Mouse (Mus musculus): Measurements from ENCODE around the gene Bak1. TPM values are rescaled to one million over a fixed set of nuclear protein-coding genes. Genes with fewer than 3 reads are reported as not detected.

The Bak1 gene
- total and polyA plus RNA-seq, 3 experiments, result 15.0 to 35.0 (median 16.9) TPM

- no peak for DNase-seq
- Histone ChIP-seq H3K4me1 (ENCODE audit: control insufficient read depth, insufficient read depth, low read length) (no peaks in the 10 kb centered on the region; the same call in 1 of the 2 replicates), H3K79me2 (replicated peaks; ENCODE audit: control insufficient read depth, insufficient read depth, low read length) (no peaks in the 10 kb centered on the region), H3K4me3 (no peak overlapping the region), H3K9ac (ENCODE audit: low read depth, low read length) (no peak overlapping the region), H3K27me3 (ENCODE audit: control insufficient read depth, insufficient read depth, low read length) (no peaks in the 10 kb centered on the region), H3K36me3 (ENCODE audit: control insufficient read depth, insufficient read depth, low read length) (no peaks in the 10 kb centered on the region), H3K27ac (no peak overlapping the region)
- TF ChIP-seq POLR2A (IDR thresholded peaks at IDR 0.05; ENCODE audit: insufficient read depth, low read depth, low read length) (no peak), CTCF (IDR thresholded peaks at IDR 0.05) (no peak), EP300 (IDR thresholded peaks at IDR 0.05; ENCODE audit: insufficient read depth, low read depth, low read length) (no peak)
- 62% methylated on average over 9 of the region's 9 CpGs for WGBS
- intact Hi-C loops (cut with DNase I), result no loop called here
Measured at GRCm38 (mm10) chr17:27073778-27074177, 45.0 kb upstream of the Bak1 start.

- Histone ChIP-seq H3K27me3 (ENCODE audit: control insufficient read depth, insufficient read depth, low read length) (no peaks in the 10 kb centered on the region), H3K79me2 (replicated peaks; ENCODE audit: control insufficient read depth, insufficient read depth, low read length) (no peaks in the 10 kb centered on the region), H3K4me3 (no peak overlapping the region), H3K9ac (ENCODE audit: low read depth, low read length) (no peak overlapping the region), H3K36me3 (ENCODE audit: control insufficient read depth, insufficient read depth, low read length) (no peaks in the 10 kb centered on the region), H3K4me1 (ENCODE audit: control insufficient read depth, insufficient read depth, low read length) (no peaks in the 10 kb centered on the region; the same call in 1 of the 2 replicates), H3K27ac (no peak overlapping the region)
- WGBS, result 66% methylated on average over 5 of the region's 5 CpGs
- DNase-seq, result no peak
- intact Hi-C loops (cut with DNase I), result no loop called here
- TF ChIP-seq CTCF (IDR thresholded peaks at IDR 0.05) (no peak), POLR2A (IDR thresholded peaks at IDR 0.05; ENCODE audit: insufficient read depth, low read depth, low read length) (no peak), EP300 (IDR thresholded peaks at IDR 0.05; ENCODE audit: insufficient read depth, low read depth, low read length) (no peak)
Measured at GRCm38 (mm10) chr17:27073126-27073525, 44.3 kb upstream of the Bak1 start.

- Histone ChIP-seq H3K79me2 (replicated peaks; ENCODE audit: control insufficient read depth, insufficient read depth, low read length) (no peaks in the 10 kb centered on the region), H3K27me3 (ENCODE audit: control insufficient read depth, insufficient read depth, low read length) (no peaks in the 10 kb centered on the region), H3K4me1 (ENCODE audit: control insufficient read depth, insufficient read depth, low read length) (no peaks in the 10 kb centered on the region; the same call in 1 of the 2 replicates), H3K27ac (no peak overlapping the region), H3K4me3 (no peak overlapping the region), H3K9ac (ENCODE audit: low read depth, low read length) (no peak overlapping the region), H3K36me3 (ENCODE audit: control insufficient read depth, insufficient read depth, low read length) (no peaks in the 10 kb centered on the region)
- TF ChIP-seq CTCF (IDR thresholded peaks at IDR 0.05) (no peak), EP300 (IDR thresholded peaks at IDR 0.05; ENCODE audit: insufficient read depth, low read depth, low read length) (no peak), POLR2A (IDR thresholded peaks at IDR 0.05; ENCODE audit: insufficient read depth, low read depth, low read length) (no peak)
- WGBS, result 96% methylated on average over 8 of the region's 8 CpGs
- intact Hi-C loops (cut with DNase I), result no loop called here
- no peak for DNase-seq
Measured at GRCm38 (mm10) chr17:27072363-27072762, 43.6 kb upstream of the Bak1 start.

DNA sequence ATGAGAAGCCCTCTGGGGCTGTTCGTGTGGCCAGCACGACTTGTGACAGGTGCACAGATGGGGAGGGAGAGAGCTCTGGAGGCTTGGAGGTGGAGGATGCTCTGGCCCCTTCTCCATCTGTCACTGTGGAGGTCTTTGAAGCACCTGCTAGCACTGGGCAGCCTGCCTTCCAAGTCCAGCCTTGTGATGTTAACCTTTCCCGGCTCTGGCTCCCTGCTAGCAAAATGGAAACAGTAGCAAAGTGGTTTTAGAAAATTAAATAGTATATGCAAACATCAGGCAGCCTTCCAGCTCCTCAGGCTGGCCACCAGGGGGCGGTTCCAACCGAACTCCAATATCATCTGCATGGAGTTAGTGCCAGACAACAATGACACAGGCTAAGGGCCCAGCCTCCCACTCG, 42.8 kb upstream of the Bak1 start:
- intact Hi-C loops (cut with DNase I), result no loop called here
- Histone ChIP-seq H3K27ac (no peak overlapping the region), H3K79me2 (replicated peaks; ENCODE audit: control insufficient read depth, insufficient read depth, low read length) (no peaks in the 10 kb centered on the region), H3K4me3 (no peak overlapping the region), H3K36me3 (ENCODE audit: control insufficient read depth, insufficient read depth, low read length) (no peaks in the 10 kb centered on the region), H3K9ac (ENCODE audit: low read depth, low read length) (no peak overlapping the region), H3K4me1 (ENCODE audit: control insufficient read depth, insufficient read depth, low read length) (no peaks in the 10 kb centered on the region; the same call in 1 of the 2 replicates), H3K27me3 (ENCODE audit: control insufficient read depth, insufficient read depth, low read length) (no peaks in the 10 kb centered on the region)
- WGBS, result 54% methylated on average over 6 of the region's 6 CpGs
- TF ChIP-seq EP300 (IDR thresholded peaks at IDR 0.05; ENCODE audit: insufficient read depth, low read depth, low read length) (no peak), POLR2A (IDR thresholded peaks at IDR 0.05; ENCODE audit: insufficient read depth, low read depth, low read length) (no peak), CTCF (IDR thresholded peaks at IDR 0.05) (peak; percentile 73)
- DNase-seq, result no peak

DNA sequence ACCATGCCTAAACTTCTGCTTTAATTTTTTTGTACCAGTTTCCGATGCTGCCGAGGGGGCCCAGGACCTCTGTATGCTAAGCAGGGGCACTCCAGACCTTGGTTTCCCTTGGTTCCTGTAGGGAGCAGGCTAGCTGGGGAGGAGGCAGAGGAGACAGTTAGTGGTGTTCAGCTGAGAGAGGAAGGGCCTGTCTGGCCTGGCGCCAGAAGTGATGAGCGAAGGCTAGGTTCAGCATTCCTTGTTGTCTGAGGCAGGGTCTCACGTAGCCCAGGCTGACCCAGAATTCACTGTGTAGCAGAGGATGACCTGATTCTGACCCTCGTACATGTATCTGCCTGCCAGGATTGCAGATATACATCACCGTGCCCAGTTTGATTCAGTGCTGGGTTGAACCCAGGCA, 42.1 kb upstream of the Bak1 start:
- intact Hi-C loops (cut with DNase I), result no loop called here
- DNase-seq, result no peak

GRCm38 (mm10) chr17:27069071-27069470, 40.3 kb upstream of the Bak1 start:
- Histone ChIP-seq H3K36me3 (ENCODE audit: control insufficient read depth, insufficient read depth, low read length) (no peaks in the 10 kb centered on the region), H3K4me1 (ENCODE audit: control insufficient read depth, insufficient read depth, low read length) (no peaks in the 10 kb centered on the region), H3K27ac (no peak overlapping the region), H3K27me3 (ENCODE audit: control insufficient read depth, insufficient read depth, low read length) (no peaks in the 10 kb centered on the region), H3K4me3 (no peak overlapping the region), H3K79me2 (replicated peaks; ENCODE audit: control insufficient read depth, insufficient read depth, low read length) (no peaks in the 10 kb centered on the region), H3K9ac (ENCODE audit: low read depth, low read length) (no peak overlapping the region)
- no peak for DNase-seq
- WGBS, result 79% methylated on average over 5 of the region's 5 CpGs
- intact Hi-C loops (cut with DNase I), result no loop called here
- TF ChIP-seq CTCF (IDR thresholded peaks at IDR 0.05) (no peak), POLR2A (IDR thresholded peaks at IDR 0.05; ENCODE audit: insufficient read depth, low read depth, low read length) (no peak)

More for the DNA sequence above, 42.1 kb upstream of the Bak1 start:
- WGBS, result 83% methylated on average over 7 of the region's 7 CpGs
- Histone ChIP-seq H3K4me3 (no peak overlapping the region), H3K36me3 (ENCODE audit: control insufficient read depth, insufficient read depth, low read length) (no peaks in the 10 kb centered on the region), H3K27ac (no peak overlapping the region), H3K27me3 (ENCODE audit: control insufficient read depth, insufficient read depth, low read length) (no peaks in the 10 kb centered on the region), H3K9ac (ENCODE audit: low read depth, low read length) (no peak overlapping the region), H3K4me1 (ENCODE audit: control insufficient read depth, insufficient read depth, low read length) (no peaks in the 10 kb centered on the region; the same call in 1 of the 2 replicates), H3K79me2 (replicated peaks; ENCODE audit: control insufficient read depth, insufficient read depth, low read length) (no peaks in the 10 kb centered on the region)
- TF ChIP-seq POLR2A (IDR thresholded peaks at IDR 0.05; ENCODE audit: insufficient read depth, low read depth, low read length) (no peak), CTCF (IDR thresholded peaks at IDR 0.05) (no peak), EP300 (IDR thresholded peaks at IDR 0.05; ENCODE audit: insufficient read depth, low read depth, low read length) (no peak)

All from heart, adult 2 months (tissue).